Mouse (Mus musculus) left cerebral cortex, adult 6 months (tissue): ENCODE results near the gene Fastkd5. TPM values are rescaled to one million over a fixed set of nuclear protein-coding genes. Genes with fewer than 3 reads are reported as not detected.

Experiments used
- long read RNA-seq, 2 experiments: library from polyadenylated mRNA; unstranded; transcript quantifications; one replicate each; pipeline ENCODE4 v2.0.0; 2019 to 2020
- polyA plus RNA-seq: library from polyadenylated mRNA; unstranded; fragments of <200 nt; fragmentation: Nextera tagmentation; gene quantifications from 2 replicates; pipeline ENCODE4 v1.2.3, GENCODE M21; 2021

Gene Fastkd5
- polyA plus RNA-seq, result 3.2 and 3.6 TPM in 2 replicates
- long read RNA-seq, experiment 1, transcript Fastkd5-201 (2 exons, 3,015 nt), result major isoform, 15 of 18 reads
- long read RNA-seq, experiment 1, partial matches to known transcripts, result 0 of 18 reads
- long read RNA-seq, experiment 1, other reads (novel, unspliced or antisense), result 2 of 18 reads
- long read RNA-seq, experiment 2, partial matches to known transcripts, result 0 of 3 reads
- long read RNA-seq, experiment 2, other reads (novel, unspliced or antisense), result 2 of 3 reads

GRCm38 (mm10) chr2:130629839-130630203, at the start of gene Fastkd5, which contains the start of gene Ubox5:
Gene Fastkd5 (minus strand): TSS chr2:130630027.
Gene Ubox5 (minus strand): TSS chr2:130630038.

DNA sequence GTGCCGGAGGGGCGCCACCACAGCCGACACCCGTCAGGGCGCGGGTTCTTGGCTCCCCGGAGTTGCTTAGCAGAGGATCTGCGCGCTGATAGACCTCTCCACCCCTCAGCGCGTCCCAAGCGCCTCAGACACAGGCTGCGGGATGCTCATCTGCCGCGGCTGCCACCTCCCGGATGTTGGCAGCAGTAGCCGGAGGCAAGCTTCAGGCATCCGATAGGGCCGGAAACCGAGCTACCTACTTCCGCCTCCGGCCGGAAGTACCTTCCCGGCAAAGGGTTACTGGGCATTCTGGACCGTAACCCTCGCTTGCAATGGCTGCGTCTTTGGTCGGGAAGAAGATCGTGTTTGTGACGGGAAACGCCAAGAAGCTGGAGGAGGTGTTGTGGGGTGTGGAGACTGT, 37.7 kb upstream of the Fastkd5 start, which contains the start of gene Itpa:
TSS of gene Itpa (plus strand) at position 52 of the 400 bp plus-strand sequence.

GRCm38 (mm10) chr2:130664102-130664701, 34.4 kb upstream of the Fastkd5 start, which contains the start of gene Ddrgk1:
Gene Ddrgk1 (minus strand): TSS chr2:130664659.

GRCm38 (mm10) chr2:130642684-130643369, 13.0 kb upstream of the Fastkd5 start, which contains the start of gene Lzts3:
Gene Lzts3 (minus strand): TSS chr2:130642803.

DNA sequence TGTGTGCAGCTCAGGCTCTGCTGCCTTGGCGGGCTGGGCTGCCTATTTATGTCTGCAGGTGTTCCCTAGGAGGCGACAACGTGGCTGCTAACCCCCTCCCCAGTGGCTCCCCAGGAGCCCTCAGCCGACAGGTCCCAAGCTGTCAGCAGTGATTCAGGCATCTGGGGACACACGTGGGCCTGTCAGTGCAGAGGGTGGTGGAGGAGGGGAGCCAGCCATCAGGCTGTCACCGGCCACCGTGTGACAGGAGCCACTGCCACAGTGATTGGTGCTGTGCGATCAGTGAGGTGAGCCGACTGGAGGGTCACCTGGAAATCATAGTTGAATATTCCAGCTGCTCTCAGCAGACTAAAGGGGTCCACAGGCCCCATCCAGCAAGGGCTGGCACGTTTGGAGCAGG, 47.3 kb downstream of the Fastkd5 start, which contains the start of gene Avp:
TSS of gene Avp (minus strand) at position 3 of the 400 bp plus-strand sequence.

DNA sequence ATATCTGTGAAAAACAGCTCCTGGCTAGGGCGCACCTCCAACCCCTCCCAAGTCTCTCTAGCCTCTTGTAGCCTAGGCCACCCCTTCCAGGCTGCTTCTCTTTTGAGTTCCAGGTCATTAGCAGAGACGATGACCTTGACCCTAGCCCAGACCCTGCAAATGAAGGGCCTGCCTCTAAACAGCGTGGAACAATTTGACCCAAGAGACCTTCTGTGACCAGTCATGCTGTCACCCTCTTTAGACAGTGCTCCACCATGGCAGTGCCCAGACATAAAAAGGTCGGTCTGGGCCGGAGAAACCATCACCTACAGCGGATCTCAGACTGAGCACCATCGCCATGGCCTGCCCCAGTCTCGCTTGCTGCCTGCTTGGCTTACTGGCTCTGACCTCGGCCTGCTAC, 54.0 kb downstream of the Fastkd5 start, which contains the start of gene Oxt:
TSS of gene Oxt (plus strand) at position 301 of the 400 bp plus-strand sequence.

Other genes starting within 250 kb of the Fastkd5 start
- 3.1 and 4.3 TPM in 2 replicates for gene Cpxm1, start 232.5 kb downstream of the Fastkd5 start, polyA plus RNA-seq
- gene Gm28372, start 224.8 kb downstream of the Fastkd5 start, polyA plus RNA-seq, result not detected in 2 replicates
- not detected in 2 replicates for gene 1700020A23Rik, start 224.8 kb downstream of the Fastkd5 start, polyA plus RNA-seq
- gene Tmem239, start 223.5 kb downstream of the Fastkd5 start, polyA plus RNA-seq, result not detected in 2 replicates
- gene Vps16, start 205.7 kb downstream of the Fastkd5 start, polyA plus RNA-seq, result 33.3 and 46.6 TPM in 2 replicates
- 7.8 and 9.5 TPM in 2 replicates for gene Pced1a, start 205.3 kb downstream of the Fastkd5 start, polyA plus RNA-seq
- 32.4 and 125 TPM in 2 replicates for gene Ptpra, start 179.7 kb downstream of the Fastkd5 start, polyA plus RNA-seq
- gene Mrps26, start 66.3 kb downstream of the Fastkd5 start, polyA plus RNA-seq, result 141 and 170 TPM in 2 replicates
- gene Oxt, start 53.9 kb downstream of the Fastkd5 start, polyA plus RNA-seq, result 0.53 TPM in 1 of 2 replicates, not detected in the other
- gene Avp, start 47.5 kb downstream of the Fastkd5 start, polyA plus RNA-seq, result 1.3 and 6.6 TPM in 2 replicates
- gene Ubox5, start within 50 bp of the Fastkd5 start, polyA plus RNA-seq, result 8.8 TPM in 2 replicates
- 6.4 and 10.5 TPM in 2 replicates for gene Lzts3, start 12.8 kb upstream of the Fastkd5 start, polyA plus RNA-seq
- 182 and 214 TPM in 2 replicates for gene Ddrgk1, start 34.6 kb upstream of the Fastkd5 start, polyA plus RNA-seq
- gene Itpa, start 37.6 kb upstream of the Fastkd5 start, polyA plus RNA-seq, result 65.4 and 72.9 TPM in 2 replicates
- 1.5 and 1.6 TPM in 2 replicates for gene Slc4a11, start 67.5 kb upstream of the Fastkd5 start, polyA plus RNA-seq